Mouse (Mus musculus) brain, embryonic 14.5 days (tissue): ENCODE measurements around the gene Hpcal4. TPM values are rescaled to one million over a fixed set of nuclear protein-coding genes. Genes with fewer than 3 reads are reported as not detected.

Source experiments
- DNase-seq: peaks from one replicate; pipeline ENCODE4 v3.0.0-alpha.2; 2011; ENCODE audit warnings: low read depth
- CTCF ChIP-seq: fragments of 200-500 bp; IDR thresholded peaks from 2 replicates; pipeline ENCODE4 v1.5.1; 2012; ENCODE audit warnings: inconsistent platforms, mild to moderate bottlenecking, moderate library complexity, borderline replicate concordance; ENCODE audit not compliant: insufficient read depth, insufficient read length; ENCODE audit errors: extremely low read depth
- POLR2A ChIP-seq: fragments of 200-500 bp; IDR thresholded peaks from 2 replicates; pipeline ENCODE4 v1.6.1; 2012; ENCODE audit warnings: mild to moderate bottlenecking, inconsistent platforms, borderline replicate concordance; ENCODE audit not compliant: poor library complexity, insufficient read depth, insufficient read length, severe bottlenecking; ENCODE audit errors: extremely low read depth
- polyA plus RNA-seq: library from polyadenylated mRNA; depleted of rRNA; stranded (reverse); fragments of >200 nt; gene quantifications from 2 replicates; pipeline ENCODE4 v1.2.3, GENCODE M21; 2012

Hpcal4 gene
- polyA plus RNA-seq, 1 experiment: 16.5 TPM

GRCm38 (mm10) chr4:123162305-123162917 lies 20.6 kb upstream of the Hpcal4 start:
- peak; percentile 62 for DNase-seq

GRCm38 (mm10) chr4:123164157-123164556 lies 18.9 kb upstream of the Hpcal4 start:
- no peak for TF ChIP-seq POLR2A
- no peak for TF ChIP-seq CTCF
- DNase-seq: no peak

More at GRCm38 (mm10) chr4:123162305-123162917, 20.6 kb upstream of the Hpcal4 start:
- TF ChIP-seq CTCF: no peak
- no peak for TF ChIP-seq POLR2A

GRCm38 (mm10) chr4:123171811-123172210 lies 11.2 kb upstream of the Hpcal4 start:
- DNase-seq: no peak
- TF ChIP-seq POLR2A (no peak), CTCF (no peak)

GRCm38 (mm10) chr4:123183239-123184056 lies 421 bp downstream of the Hpcal4 start:
- DNase-seq: peak; percentile 96
- no peak for TF ChIP-seq CTCF
- no peak for TF ChIP-seq POLR2A

GRCm38 (mm10) chr4:123184816-123185215 lies 1.8 kb downstream of the Hpcal4 start:
- peak; percentile 72 for DNase-seq

GRCm38 (mm10) chr4:123192336-123192735 lies 9.3 kb downstream of the Hpcal4 start:
- no peak for DNase-seq
- TF ChIP-seq POLR2A (no peak), CTCF (no peak)

More at GRCm38 (mm10) chr4:123184816-123185215, 1.8 kb downstream of the Hpcal4 start:
- TF ChIP-seq CTCF (no peak), POLR2A (no peak)

- TF ChIP-seq POLR2A (no peak), CTCF (no peak)
Observed at GRCm38 (mm10) chr4:123193791-123194190, 10.8 kb downstream of the Hpcal4 start.

GRCm38 (mm10) chr4:123196695-123197094 lies 13.7 kb downstream of the Hpcal4 start:
- DNase-seq: no peak

More at GRCm38 (mm10) chr4:123193791-123194190, 10.8 kb downstream of the Hpcal4 start:
- no peak for DNase-seq

GRCm38 (mm10) chr4:123200771-123201185 lies 17.8 kb downstream of the Hpcal4 start:
- TF ChIP-seq POLR2A: no peak
- TF ChIP-seq CTCF: peak; percentile 95
- DNase-seq: peak; percentile 86

More at GRCm38 (mm10) chr4:123196695-123197094, 13.7 kb downstream of the Hpcal4 start:
- TF ChIP-seq CTCF: no peak
- TF ChIP-seq POLR2A: no peak

- DNase-seq: peak; percentile 28
- TF ChIP-seq CTCF: no peak
- no peak for TF ChIP-seq POLR2A
Observed at GRCm38 (mm10) chr4:123201186-123202093, 18.4 kb downstream of the Hpcal4 start, which contains the start of gene Nt5c1a. TSS of gene Nt5c1a (plus strand) at chr4:123201504.
